Mouse (Mus musculus) heart, embryonic 12.5 days (tissue): ENCODE results near the gene Catsperd. TPM values are rescaled to one million over a fixed set of nuclear protein-coding genes. Genes with fewer than 3 reads are reported as not detected.

Experiments
- ATAC-seq: fragments of 200-750 bp; cut with Nextera tagmentation; 2 replicates; pipeline ENCODE4 v1.8.0; 2017; ENCODE audit warnings: moderate TSS enrichment, moderate library complexity; ENCODE audit not compliant: insufficient number of reproducible peaks, low FRiP score
- H3K27ac ChIP-seq: fragments of 300-500 bp; sonication (generic); 2 replicates; pipeline ENCODE4 v1.5.1; 2016; ENCODE audit warnings: mild to moderate bottlenecking, moderate library complexity; ENCODE audit not compliant: poor library complexity, severe bottlenecking
- H3K27me3 ChIP-seq: fragments of 300-500 bp; sonication (generic); replicated peaks from 2 replicates; pipeline ENCODE4 v1.6.1; 2016; ENCODE audit warnings: mild to moderate bottlenecking, moderate library complexity
- H3K36me3 ChIP-seq: fragments of 300-500 bp; sonication (generic); 2 replicates; pipeline ENCODE4 v1.6.1; 2016; ENCODE audit warnings: mild to moderate bottlenecking, moderate library complexity
- H3K4me1 ChIP-seq: fragments of 300-500 bp; sonication (generic); replicated peaks from 2 replicates; pipeline ENCODE4 v1.6.1; 2016; ENCODE audit warnings: mild to moderate bottlenecking
- H3K4me2 ChIP-seq: fragments of 300-500 bp; sonication (generic); 2 replicates; pipeline ENCODE4 v1.6.1; 2016; ENCODE audit warnings: mild to moderate bottlenecking, moderate library complexity
- H3K4me3 ChIP-seq: fragments of 300-500 bp; sonication (generic); 2 replicates; pipeline ENCODE4 v1.5.1; 2016; ENCODE audit warnings: mild to moderate bottlenecking
- H3K9ac ChIP-seq: fragments of 300-500 bp; sonication (generic); 2 replicates; pipeline ENCODE4 v1.6.1; 2016; ENCODE audit warnings: mild to moderate bottlenecking, moderate library complexity
- H3K9me3 ChIP-seq: fragments of 300-500 bp; sonication (generic); replicated peaks from 2 replicates; pipeline ENCODE4 v1.6.1; 2016; ENCODE audit warnings: mild to moderate bottlenecking, moderate library complexity
- WGBS: fragments of 180-500 bp; shearing (Covaris S2); methylation state at CpG from one replicate; pipeline ENCODE4 v1.1.7; 2016; 5-methylcytosine and 5-hydroxymethylcytosine counted together
- polyA plus RNA-seq: library from polyadenylated mRNA; unstranded; fragments of >200 nt; fragmentation: Nextera tagmentation; extraction: Ambion mirVana; gene quantifications from 2 replicates; pipeline ENCODE4 v1.2.1, GENCODE M21; 2016

Catsperd gene
- polyA plus RNA-seq, 1 experiment from 2014 or later = 0.42 TPM

GRCm38 (mm10) chr17:56666384-56666783, 38.4 kb downstream of the Catsperd start:
- no peak overlapping the region for H3K27ac ChIP-seq
- ATAC-seq = no peak
- no peaks in the 10 kb centered on the region for H3K36me3 ChIP-seq
- peaks cover 7% of the 10 kb centered on the region for H3K27me3 ChIP-seq
- no peaks in the 10 kb centered on the region for H3K9me3 ChIP-seq
- no peak overlapping the region for H3K4me3 ChIP-seq
- H3K9ac ChIP-seq = no peak overlapping the region
- peaks cover 15% of the 10 kb centered on the region for H3K4me1 ChIP-seq
- no peak overlapping the region for H3K4me2 ChIP-seq
- WGBS = 83% methylated on average over 4 of the region's 4 CpGs

GRCm38 (mm10) chr17:56667591-56667990, 39.6 kb downstream of the Catsperd start:
- no peak overlapping the region for H3K4me2 ChIP-seq
- H3K4me1 ChIP-seq = peaks cover 19% of the 10 kb centered on the region
- H3K27ac ChIP-seq = no peak overlapping the region
- no peak overlapping the region for H3K4me3 ChIP-seq
- WGBS = 68% methylated on average over 3 of the region's 3 CpGs
- ATAC-seq = no peak
- no peaks in the 10 kb centered on the region for H3K9me3 ChIP-seq
- H3K9ac ChIP-seq = no peak overlapping the region
- H3K27me3 ChIP-seq = peaks cover 7% of the 10 kb centered on the region
- H3K36me3 ChIP-seq = no peaks in the 10 kb centered on the region

- no peak for ATAC-seq
- H3K4me1 ChIP-seq = peaks cover 20% of the 10 kb centered on the region
- H3K9me3 ChIP-seq = no peaks in the 10 kb centered on the region
- 3% methylated on average over 31 of the region's 31 CpGs for WGBS
- peak overlapping the region; percentile 54 for H3K4me3 ChIP-seq
- H3K27me3 ChIP-seq = peaks cover 7% of the 10 kb centered on the region
- no peak overlapping the region for H3K27ac ChIP-seq
- H3K4me2 ChIP-seq = peak overlapping the region; percentile 93
- no peaks in the 10 kb centered on the region for H3K36me3 ChIP-seq
- H3K9ac ChIP-seq = peak overlapping the region; percentile 69
These were observed 40.6 kb downstream of the Catsperd start for GRCm38 (mm10) chr17:56668384-56669144.

- Histone ChIP-seq H3K4me1 (peaks cover 16% of the 10 kb centered on the region), H3K27me3 (peaks cover 7% of the 10 kb centered on the region), H3K4me3 (no peak overlapping the region), H3K27ac (no peak overlapping the region), H3K9me3 (no peaks in the 10 kb centered on the region), H3K36me3 (no peaks in the 10 kb centered on the region), H3K4me2 (no peak overlapping the region), H3K9ac (no peak overlapping the region)
- no peak for ATAC-seq
- 85% methylated on average over 8 of the region's 8 CpGs for WGBS
These were observed 41.8 kb downstream of the Catsperd start for GRCm38 (mm10) chr17:56669766-56670165.

GRCm38 (mm10) chr17:56672941-56673646, 45.2 kb downstream of the Catsperd start, which contains the start of gene Ranbp3:
TSS of gene Ranbp3 (plus strand) at chr17:56673294.
- H3K4me1 ChIP-seq = peaks cover 44% of the 10 kb centered on the region
- H3K4me3 ChIP-seq = peak within 1 kb of the TSS; percentile 80
- 0% methylated on average over 55 of the region's 66 CpGs for WGBS
- ATAC-seq = peak; percentile 93
- peaks cover 25% of the 10 kb centered on the region for H3K36me3 ChIP-seq
- H3K9me3 ChIP-seq = no peaks in the 10 kb centered on the region
- peak within 1 kb of the TSS; percentile 95 for H3K27ac ChIP-seq
- H3K9ac ChIP-seq = peak within 1 kb of the TSS; percentile 95
- peak within 1 kb of the TSS; percentile 85 for H3K4me2 ChIP-seq
- H3K27me3 ChIP-seq = peaks cover 3% of the 10 kb centered on the region

GRCm38 (mm10) chr17:56673647-56674416, 45.9 kb downstream of the Catsperd start:
- ATAC-seq = peak; percentile 33; the same call in 1 of the 2 replicates
- WGBS = 2% methylated on average over 32 of the region's 37 CpGs
- no peaks in the 10 kb centered on the region for H3K9me3 ChIP-seq

GRCm38 (mm10) chr17:56681791-56682190, 53.8 kb downstream of the Catsperd start:
- WGBS = 76% methylated on average over 4 of the region's 4 CpGs
- Histone ChIP-seq H3K4me1 (peaks cover 57% of the 10 kb centered on the region), H3K27ac (no peak overlapping the region), H3K9ac (no peak overlapping the region), H3K4me3 (no peak overlapping the region), H3K4me2 (no peak overlapping the region), H3K27me3 (no peaks in the 10 kb centered on the region), H3K9me3 (no peaks in the 10 kb centered on the region), H3K36me3 (peaks cover 80% of the 10 kb centered on the region)
- ATAC-seq = no peak

More at GRCm38 (mm10) chr17:56673647-56674416, 45.9 kb downstream of the Catsperd start:
- peaks cover 39% of the 10 kb centered on the region for H3K4me1 ChIP-seq
- peak overlapping the region; percentile 85 for H3K4me2 ChIP-seq
- H3K9ac ChIP-seq = peak overlapping the region; percentile 95
- H3K4me3 ChIP-seq = peak overlapping the region; percentile 80
- peak overlapping the region; percentile 84 for H3K27ac ChIP-seq
- no peaks in the 10 kb centered on the region for H3K27me3 ChIP-seq
- H3K36me3 ChIP-seq = peaks cover 28% of the 10 kb centered on the region

- Histone ChIP-seq H3K9ac (0 out of 2 replicates have a peak overlapping the region, but pooled peaks have one; percentile 16), H3K27ac (0 out of 2 replicates have a peak overlapping the region, but pooled peaks have one; percentile 12)
- ATAC-seq = no peak
These were observed 54.9 kb downstream of the Catsperd start for GRCm38 (mm10) chr17:56682880-56683279.

GRCm38 (mm10) chr17:56683546-56684140, 55.7 kb downstream of the Catsperd start:
- 82% methylated on average over 5 of the region's 5 CpGs for WGBS
- Histone ChIP-seq H3K36me3 (peaks cover 87% of the 10 kb centered on the region), H3K27ac (no peak overlapping the region), H3K4me2 (no peak overlapping the region), H3K4me3 (no peak overlapping the region), H3K4me1 (peaks cover 65% of the 10 kb centered on the region), H3K9me3 (no peaks in the 10 kb centered on the region), H3K9ac (no peak overlapping the region), H3K27me3 (no peaks in the 10 kb centered on the region)
- no peak for ATAC-seq

More at GRCm38 (mm10) chr17:56682880-56683279, 54.9 kb downstream of the Catsperd start:
- no peaks in the 10 kb centered on the region for H3K27me3 ChIP-seq
- peaks cover 58% of the 10 kb centered on the region for H3K4me1 ChIP-seq
- H3K4me3 ChIP-seq = no peak overlapping the region
- peaks cover 81% of the 10 kb centered on the region for H3K36me3 ChIP-seq
- WGBS = 12% methylated on average over 3 of the region's 3 CpGs
- H3K4me2 ChIP-seq = no peak overlapping the region
- H3K9me3 ChIP-seq = no peaks in the 10 kb centered on the region

GRCm38 (mm10) chr17:56684649-56685048, 56.7 kb downstream of the Catsperd start:
- H3K4me2 ChIP-seq = no peak overlapping the region
- ATAC-seq = no peak
- H3K9ac ChIP-seq = no peak overlapping the region
- WGBS = 85% methylated on average over 2 of the region's 2 CpGs
- no peaks in the 10 kb centered on the region for H3K9me3 ChIP-seq
- H3K27me3 ChIP-seq = no peaks in the 10 kb centered on the region
- H3K4me1 ChIP-seq = peaks cover 65% of the 10 kb centered on the region
- H3K4me3 ChIP-seq = no peak overlapping the region
- H3K27ac ChIP-seq = no peak overlapping the region
- H3K36me3 ChIP-seq = peaks cover 88% of the 10 kb centered on the region
